Mouse (Mus musculus): ENCODE results near the gene Slc43a3. TPM values are rescaled to one million over a fixed set of nuclear protein-coding genes. Genes with fewer than 3 reads are reported as not detected.
A peak's percentile ranks its signal among the peaks of the same experiment; 100 is the strongest.

Gene Slc43a3
- polyA plus RNA-seq, 1 experiment from 2014 or later = 14.1 TPM

DNA sequence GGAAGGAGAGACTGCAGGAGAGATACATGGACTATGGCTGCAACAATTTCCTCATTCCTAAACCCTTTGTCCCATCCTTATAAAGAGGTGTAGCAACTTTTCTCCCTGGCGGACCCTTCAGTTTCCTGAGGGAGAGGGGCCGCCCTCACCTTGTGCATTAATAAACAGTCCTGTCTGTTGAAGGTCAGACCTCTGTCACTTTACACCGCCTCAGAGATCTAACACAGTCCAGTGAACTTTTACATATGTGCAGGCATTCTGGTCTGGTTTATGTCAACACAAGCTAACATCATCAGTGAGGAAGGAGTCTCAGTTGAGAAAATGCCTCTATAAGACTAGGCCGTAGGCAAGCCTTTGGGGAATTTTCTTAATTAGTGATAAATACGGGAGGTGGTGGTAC, 22.5 kb upstream of the Slc43a3 start:
- no peak for ATAC-seq (ENCODE audit: low FRiP score, low read depth)
- Histone ChIP-seq H3K9ac (replicated peaks) (no peak overlapping the region), H3K4me3 (no peak overlapping the region), H3K27ac (replicated peaks) (no peak overlapping the region), H3K36me3 (no peaks in the 10 kb centered on the region), H3K4me1 (no peaks in the 10 kb centered on the region), H3K9me3 (no peaks in the 10 kb centered on the region), H3K4me2 (replicated peaks) (no peak overlapping the region), H3K27me3 (no peaks in the 10 kb centered on the region)
- 90% methylated on average over 5 of the region's 5 CpGs for WGBS

- no peak overlapping the region for H3K27ac ChIP-seq (replicated peaks)
- H3K4me2 ChIP-seq (replicated peaks) = no peak overlapping the region
- ATAC-seq (ENCODE audit: low FRiP score, low read depth) = no peak
- H3K9ac ChIP-seq (replicated peaks) = no peak overlapping the region
- H3K36me3 ChIP-seq = no peaks in the 10 kb centered on the region
- no peak overlapping the region for H3K4me3 ChIP-seq
- WGBS = 77% methylated on average over 3 of the region's 3 CpGs
- no peaks in the 10 kb centered on the region for H3K27me3 ChIP-seq
- H3K9me3 ChIP-seq = no peaks in the 10 kb centered on the region
- no peaks in the 10 kb centered on the region for H3K4me1 ChIP-seq
These were observed 21.0 kb upstream of the Slc43a3 start for GRCm38 (mm10) chr2:84915330-84915729.

GRCm38 (mm10) chr2:84916548-84917320, 19.6 kb upstream of the Slc43a3 start:
- 86% methylated on average over 8 of the region's 8 CpGs for WGBS
- Histone ChIP-seq H3K27me3 (no peaks in the 10 kb centered on the region), H3K27ac (replicated peaks) (no peak overlapping the region; the same call in 1 of the 2 replicates), H3K4me1 (no peaks in the 10 kb centered on the region), H3K9ac (replicated peaks) (no peak overlapping the region), H3K9me3 (no peaks in the 10 kb centered on the region), H3K4me3 (no peak overlapping the region), H3K36me3 (no peaks in the 10 kb centered on the region), H3K4me2 (replicated peaks) (no peak overlapping the region)
- no peak for ATAC-seq (ENCODE audit: low FRiP score, low read depth)

DNA sequence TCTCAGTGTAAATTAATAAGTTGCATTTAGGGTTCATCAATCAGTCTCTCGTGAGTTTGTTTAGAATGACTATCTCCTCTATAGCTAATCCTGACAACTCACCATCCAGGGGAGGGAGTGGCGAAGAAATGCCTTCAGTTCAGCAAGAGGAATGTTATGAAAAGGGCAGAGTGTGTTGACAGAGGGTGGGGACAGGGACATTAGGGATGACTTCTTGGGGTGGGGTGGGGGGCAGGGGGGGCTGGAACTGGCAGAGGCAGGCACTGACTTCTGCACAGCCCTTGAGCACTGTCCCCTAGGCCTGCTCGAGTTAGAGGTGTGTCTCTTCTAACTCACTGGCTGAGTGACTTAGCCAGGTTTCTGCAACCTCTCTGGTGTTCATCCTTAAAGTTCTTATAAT, 18.2 kb upstream of the Slc43a3 start:
- Histone ChIP-seq H3K9me3 (peaks cover 4% of the 10 kb centered on the region; the same call in 1 of the 2 replicates), H3K9ac (replicated peaks) (no peak overlapping the region), H3K4me1 (no peaks in the 10 kb centered on the region), H3K27me3 (no peaks in the 10 kb centered on the region), H3K36me3 (no peaks in the 10 kb centered on the region), H3K4me3 (no peak overlapping the region), H3K27ac (replicated peaks) (no peak overlapping the region), H3K4me2 (replicated peaks) (no peak overlapping the region)
- WGBS = 73% methylated on average over 3 of the region's 3 CpGs
- ATAC-seq (ENCODE audit: low FRiP score, low read depth) = no peak

- no peaks in the 10 kb centered on the region for H3K27me3 ChIP-seq
- H3K9me3 ChIP-seq = peaks cover 4% of the 10 kb centered on the region; the same call in 1 of the 2 replicates
- 84% methylated on average over 10 of the region's 10 CpGs for WGBS
- no peak overlapping the region for H3K9ac ChIP-seq (replicated peaks)
- no peak overlapping the region for H3K27ac ChIP-seq (replicated peaks)
- no peak overlapping the region for H3K4me3 ChIP-seq
- no peak overlapping the region for H3K4me2 ChIP-seq (replicated peaks)
- no peak for ATAC-seq (ENCODE audit: low FRiP score, low read depth)
- H3K4me1 ChIP-seq = no peaks in the 10 kb centered on the region
- no peaks in the 10 kb centered on the region for H3K36me3 ChIP-seq
These were observed 16.7 kb upstream of the Slc43a3 start for GRCm38 (mm10) chr2:84919601-84920108.

- 93% methylated on average over 7 of the region's 7 CpGs for WGBS
- ATAC-seq (ENCODE audit: low FRiP score, low read depth) = no peak
- Histone ChIP-seq H3K27ac (replicated peaks) (no peak overlapping the region), H3K36me3 (no peaks in the 10 kb centered on the region), H3K4me3 (no peak overlapping the region), H3K4me1 (no peaks in the 10 kb centered on the region), H3K9me3 (no peaks in the 10 kb centered on the region), H3K4me2 (replicated peaks) (no peak overlapping the region), H3K27me3 (no peaks in the 10 kb centered on the region), H3K9ac (replicated peaks) (no peak overlapping the region)
These were observed 6.2 kb upstream of the Slc43a3 start for GRCm38 (mm10) chr2:84930186-84930585.

GRCm38 (mm10) chr2:84933992-84934648, 2.3 kb upstream of the Slc43a3 start:
- Histone ChIP-seq H3K9ac (replicated peaks) (no peak overlapping the region), H3K36me3 (no peaks in the 10 kb centered on the region), H3K27me3 (peaks cover 6% of the 10 kb centered on the region), H3K4me3 (no peak overlapping the region), H3K4me2 (replicated peaks) (no peak overlapping the region), H3K9me3 (no peaks in the 10 kb centered on the region), H3K4me1 (0 out of 2 replicates have a peak, but pooled peaks cover 7% of the 10 kb centered on the region), H3K27ac (replicated peaks) (no peak overlapping the region)
- WGBS = 78% methylated on average over 8 of the region's 8 CpGs
- no peak for ATAC-seq (ENCODE audit: low FRiP score, low read depth)

DNA sequence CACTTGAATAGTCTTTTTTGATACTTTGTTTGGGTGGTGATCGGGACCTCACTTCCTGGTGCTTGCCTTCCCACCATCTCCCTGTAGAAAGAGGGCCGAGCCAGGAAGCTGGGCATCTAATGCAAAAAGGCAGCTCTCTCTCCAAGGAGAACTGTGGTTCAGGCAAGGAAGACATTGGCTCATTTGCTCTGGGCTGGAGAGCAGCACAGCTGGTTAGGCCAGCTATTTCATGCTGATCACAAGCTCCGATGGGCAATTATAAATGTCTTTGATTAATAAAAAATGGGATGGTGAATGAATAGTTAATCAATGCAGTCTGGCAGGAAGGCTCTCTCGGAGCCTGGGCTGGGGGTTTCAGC, 1.8 kb upstream of the Slc43a3 start:
- 63% methylated on average over 4 of the region's 4 CpGs for WGBS
- Histone ChIP-seq H3K9me3 (no peaks in the 10 kb centered on the region), H3K27ac (replicated peaks) (no peak overlapping the region), H3K36me3 (no peaks in the 10 kb centered on the region), H3K9ac (replicated peaks) (no peak overlapping the region), H3K27me3 (peaks cover 6% of the 10 kb centered on the region), H3K4me1 (0 out of 2 replicates have a peak, but pooled peaks cover 7% of the 10 kb centered on the region), H3K4me2 (replicated peaks) (no peak overlapping the region), H3K4me3 (no peak overlapping the region)
- no peak for ATAC-seq (ENCODE audit: low FRiP score, low read depth)

GRCm38 (mm10) chr2:84935065-84935464, 1.3 kb upstream of the Slc43a3 start:
- 42% methylated on average over 5 of the region's 5 CpGs for WGBS
- H3K4me2 ChIP-seq (replicated peaks) = no peak overlapping the region
- peaks cover 6% of the 10 kb centered on the region for H3K27me3 ChIP-seq
- no peak overlapping the region for H3K4me3 ChIP-seq
- no peak overlapping the region for H3K27ac ChIP-seq (replicated peaks)
- no peaks in the 10 kb centered on the region for H3K36me3 ChIP-seq
- no peak for ATAC-seq (ENCODE audit: low FRiP score, low read depth)
- H3K9me3 ChIP-seq = no peaks in the 10 kb centered on the region
- no peak overlapping the region for H3K9ac ChIP-seq (replicated peaks)
- H3K4me1 ChIP-seq = 0 out of 2 replicates have a peak, but pooled peaks cover 7% of the 10 kb centered on the region

- no peak for ATAC-seq (ENCODE audit: low FRiP score, low read depth)
- Histone ChIP-seq H3K27ac (replicated peaks) (no peak overlapping the region), H3K4me2 (replicated peaks) (peak overlapping the region; percentile 57), H3K4me1 (0 out of 2 replicates have a peak, but pooled peaks cover 7% of the 10 kb centered on the region), H3K9me3 (no peaks in the 10 kb centered on the region), H3K4me3 (0 out of 2 replicates have a peak overlapping the region, but pooled peaks have one; percentile 36), H3K27me3 (peaks cover 6% of the 10 kb centered on the region), H3K36me3 (no peaks in the 10 kb centered on the region), H3K9ac (replicated peaks) (no peak overlapping the region)
- WGBS = 81% methylated on average over 3 of the region's 3 CpGs
These were observed 1.2 kb downstream of the Slc43a3 start for GRCm38 (mm10) chr2:84937491-84938150.

GRCm38 (mm10) chr2:84938249-84938946, 2.0 kb downstream of the Slc43a3 start:
- H3K4me2 ChIP-seq (replicated peaks) = no peak overlapping the region
- peaks cover 6% of the 10 kb centered on the region for H3K27me3 ChIP-seq
- no peak for ATAC-seq (ENCODE audit: low FRiP score, low read depth)
- 93% methylated on average over 5 of the region's 5 CpGs for WGBS
- H3K36me3 ChIP-seq = no peaks in the 10 kb centered on the region
- H3K9ac ChIP-seq (replicated peaks) = no peak overlapping the region
- 0 out of 2 replicates have a peak, but pooled peaks cover 7% of the 10 kb centered on the region for H3K4me1 ChIP-seq
- no peak overlapping the region for H3K27ac ChIP-seq (replicated peaks)
- H3K9me3 ChIP-seq = no peaks in the 10 kb centered on the region
- no peak overlapping the region for H3K4me3 ChIP-seq
